Mouse (Mus musculus) retina, embryonic 14.5 days (tissue): ENCODE measurements around the gene Lmln.
"Not testable (repeated sequence)": the region's sequence is repeated elsewhere in the genome, so short reads cannot be mapped to it uniquely, and the experiment has no call there.

Experiments
- DNase-seq: peaks from one replicate; pipeline ENCODE4 v3.0.0-alpha.2; 2015; ENCODE audit warnings: low spot score

Lmln gene

GRCm38 (mm10) chr16:33135167-33135566 lies 72.8 kb downstream of the Lmln start:
- DNase-seq, result peak; percentile 47

DNA sequence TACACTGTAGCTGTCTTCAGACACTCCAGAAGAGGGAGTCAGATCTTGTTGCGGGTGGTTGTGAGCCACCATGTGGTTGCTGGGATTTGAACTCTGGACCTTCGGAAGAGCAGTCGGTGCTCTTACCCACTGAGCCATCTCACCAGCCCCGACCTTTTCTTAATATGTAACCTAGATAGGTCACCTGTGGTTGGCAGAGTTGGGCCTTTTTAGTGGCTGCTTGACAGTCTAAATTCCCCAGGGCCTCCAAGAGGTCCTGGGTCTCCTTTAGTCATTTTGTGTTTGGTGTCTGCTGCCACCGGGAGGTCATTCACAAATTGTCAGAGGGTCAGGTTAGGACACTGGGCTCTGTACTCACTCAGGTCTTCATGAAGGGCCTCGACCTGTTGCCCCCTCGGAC lies 76.7 kb downstream of the Lmln start:
- DNase-seq, result not testable (repeated sequence)

- no peak for DNase-seq
Observed at GRCm38 (mm10) chr16:33141758-33142280, 79.5 kb downstream of the Lmln start.

DNA sequence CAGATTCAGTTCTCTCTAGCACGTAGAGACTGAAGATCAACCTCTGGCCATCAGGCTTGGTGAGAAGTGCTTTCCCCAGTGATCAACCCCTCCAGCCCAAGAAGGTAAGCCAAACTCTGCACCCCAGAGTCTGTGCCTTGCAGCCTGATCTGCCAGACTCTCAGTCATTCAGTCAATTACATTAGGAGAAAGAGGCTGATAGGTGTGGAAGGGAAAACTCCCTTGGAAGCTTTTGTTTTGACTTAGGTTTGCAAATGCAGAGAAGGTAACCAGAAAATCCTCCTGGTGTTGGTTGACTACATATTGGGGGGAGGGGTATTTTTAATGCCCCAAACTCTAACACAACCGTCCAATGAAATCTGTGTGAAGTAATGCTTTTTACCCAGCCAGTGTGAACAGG lies 81.1 kb downstream of the Lmln start:
- no peak for DNase-seq

DNA sequence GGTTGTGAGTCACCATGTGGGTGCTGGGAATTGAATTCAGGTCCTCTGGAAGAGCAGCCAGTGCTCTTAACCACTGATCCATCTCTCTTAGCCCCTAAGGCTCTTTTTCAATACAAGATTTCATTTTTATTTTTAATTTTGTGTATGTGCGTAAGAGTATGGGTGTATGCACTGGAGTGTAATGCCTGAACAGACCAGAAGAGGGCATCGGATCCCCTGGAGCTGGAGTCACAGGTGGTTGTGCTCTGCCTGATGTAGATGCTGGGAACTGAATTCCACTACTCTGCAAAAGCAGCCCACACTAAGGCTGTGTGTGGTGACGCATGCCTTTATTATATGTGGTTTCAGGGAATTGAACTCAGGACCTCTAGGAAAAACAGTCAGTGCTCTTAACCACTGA lies 83.9 kb downstream of the Lmln start:
- DNase-seq, result no peak

DNA sequence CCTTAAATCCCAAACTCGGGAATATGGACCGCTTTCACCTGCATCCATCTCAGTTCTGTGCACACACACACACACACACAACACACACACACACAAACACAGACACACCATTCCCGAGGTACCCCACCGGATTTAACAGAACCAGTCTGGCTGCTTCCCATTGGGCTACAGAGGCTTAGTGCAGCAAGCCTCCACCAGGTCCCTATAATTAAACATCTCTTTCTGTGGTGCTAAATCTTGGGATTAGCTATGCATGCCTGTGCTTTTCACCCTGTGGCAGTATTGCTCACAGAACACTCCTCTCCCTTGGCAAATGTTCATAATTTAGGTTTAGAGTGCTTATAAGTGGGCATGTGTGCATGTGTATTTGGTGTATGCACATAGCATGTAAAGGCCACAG lies 85.8 kb downstream of the Lmln start:
- no peak for DNase-seq

- DNase-seq, result not testable (repeated sequence)
Observed at GRCm38 (mm10) chr16:33150875-33151274, 88.6 kb downstream of the Lmln start.

DNA sequence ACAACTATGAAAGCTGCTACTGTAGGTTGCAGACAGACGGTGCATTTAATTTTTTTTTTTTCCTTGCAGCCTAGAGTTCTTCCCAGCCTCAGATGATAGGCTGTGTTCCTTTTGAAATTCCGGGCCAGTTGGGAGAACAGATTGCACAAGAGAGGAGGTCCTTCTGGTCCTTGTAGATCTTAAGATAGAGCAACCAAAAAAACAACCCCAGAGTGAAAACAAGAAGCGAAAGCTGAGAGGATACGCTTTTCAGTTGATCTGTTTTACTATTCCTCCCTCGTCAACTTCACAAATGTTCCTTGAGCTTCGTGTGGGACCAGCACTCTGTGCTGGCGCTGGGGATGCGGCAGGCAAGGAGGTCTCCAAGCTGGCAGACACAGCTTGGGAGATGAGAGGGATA lies 89.2 kb downstream of the Lmln start:
- DNase-seq, result no peak

GRCm38 (mm10) chr16:33154992-33155391 lies 92.7 kb downstream of the Lmln start:
- DNase-seq, result peak; percentile 56

DNA sequence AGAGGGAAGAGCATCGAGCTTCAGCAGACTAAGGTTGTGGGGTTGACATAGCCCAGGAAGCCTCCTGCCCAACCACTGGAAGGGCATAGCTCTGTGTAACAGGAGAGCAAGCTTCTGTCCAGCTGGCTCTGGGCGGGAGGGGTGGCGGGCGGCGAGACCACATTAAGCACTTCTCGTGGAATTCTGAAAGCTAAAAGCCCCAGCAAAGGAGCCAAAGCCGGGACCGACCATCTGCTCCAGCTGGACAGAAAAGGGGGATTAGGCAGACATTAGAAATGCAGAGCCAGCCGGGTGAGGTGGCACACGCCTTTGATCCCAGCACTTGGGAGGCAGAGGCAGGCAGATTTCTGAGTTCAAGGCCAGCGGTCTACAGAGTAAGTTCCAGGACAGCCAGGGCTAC lies 95.7 kb downstream of the Lmln start:
- DNase-seq, result peak; percentile 9

GRCm38 (mm10) chr16:33158590-33159071 lies 96.3 kb downstream of the Lmln start:
- DNase-seq, result no peak

GRCm38 (mm10) chr16:33159363-33159762 lies 97.0 kb downstream of the Lmln start:
- no peak for DNase-seq

- no peak for DNase-seq
Observed at GRCm38 (mm10) chr16:33163330-33164090, 101.2 kb downstream of the Lmln start.

DNA sequence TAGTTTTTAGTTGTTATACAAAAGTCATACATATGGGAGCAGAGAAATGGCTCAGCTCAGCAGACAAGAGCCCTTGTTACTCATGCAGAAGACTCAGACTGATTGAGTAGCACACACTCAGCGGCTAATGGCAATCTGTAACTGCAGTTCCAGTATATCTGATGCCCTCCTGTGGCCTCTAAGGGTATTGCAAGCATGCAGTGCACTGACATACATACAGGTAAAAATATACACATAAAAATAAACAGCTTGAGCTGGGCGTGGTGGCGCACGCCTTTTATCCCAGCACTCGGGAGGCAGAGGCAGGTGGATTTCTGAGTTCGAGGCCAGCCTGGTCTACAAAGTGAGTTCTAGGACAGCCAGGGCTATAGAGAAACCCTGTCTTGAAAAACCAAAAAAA lies 104.0 kb downstream of the Lmln start:
- peak; percentile 67 for DNase-seq

GRCm38 (mm10) chr16:33167537-33167936 lies 105.2 kb downstream of the Lmln start:
- no peak for DNase-seq

GRCm38 (mm10) chr16:33169471-33170034 lies 107.2 kb downstream of the Lmln start:
- no peak for DNase-seq

GRCm38 (mm10) chr16:33170716-33171587 lies 108.6 kb downstream of the Lmln start:
- DNase-seq, result no peak

DNA sequence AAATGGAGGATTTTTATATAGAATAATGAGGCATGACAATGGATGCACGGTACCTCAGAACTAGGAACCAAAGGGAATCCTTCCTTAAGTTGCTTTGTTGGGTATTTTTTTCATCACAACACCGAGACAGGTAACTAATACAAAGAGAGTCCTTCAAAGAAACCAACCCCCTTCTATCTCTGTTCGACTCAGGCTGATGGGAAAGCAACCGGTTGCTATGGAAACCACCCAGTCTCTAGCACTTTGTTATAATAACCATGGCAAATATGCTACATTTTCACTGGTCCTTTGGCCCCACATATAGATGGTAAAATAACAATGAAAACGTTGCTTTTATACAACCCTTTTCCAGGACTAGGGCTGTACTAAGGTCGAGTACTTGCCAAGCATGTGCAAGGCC lies 109.5 kb downstream of the Lmln start:
- no peak for DNase-seq

GRCm38 (mm10) chr16:33173151-33173550 lies 110.8 kb downstream of the Lmln start:
- DNase-seq, result no peak

DNA sequence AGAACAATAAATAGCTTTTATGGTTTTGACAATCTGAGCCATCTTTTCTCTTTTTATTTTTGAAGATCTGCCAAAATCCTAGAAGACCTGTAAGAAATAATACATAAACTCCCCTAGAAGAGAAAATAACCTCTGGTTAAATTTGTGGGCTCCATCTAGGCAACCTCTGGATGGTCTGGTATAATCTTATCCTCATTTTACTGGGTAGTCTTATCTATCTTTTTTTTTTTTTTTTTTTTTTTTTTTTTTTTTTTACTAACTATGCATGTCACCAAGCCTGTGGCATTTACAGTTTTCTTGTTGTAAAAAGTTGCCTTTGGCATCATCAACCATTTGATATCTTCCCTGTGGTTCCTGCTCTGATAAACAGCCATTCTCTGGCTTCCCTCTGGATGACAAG lies 112.4 kb downstream of the Lmln start:
- no peak for DNase-seq

DNA sequence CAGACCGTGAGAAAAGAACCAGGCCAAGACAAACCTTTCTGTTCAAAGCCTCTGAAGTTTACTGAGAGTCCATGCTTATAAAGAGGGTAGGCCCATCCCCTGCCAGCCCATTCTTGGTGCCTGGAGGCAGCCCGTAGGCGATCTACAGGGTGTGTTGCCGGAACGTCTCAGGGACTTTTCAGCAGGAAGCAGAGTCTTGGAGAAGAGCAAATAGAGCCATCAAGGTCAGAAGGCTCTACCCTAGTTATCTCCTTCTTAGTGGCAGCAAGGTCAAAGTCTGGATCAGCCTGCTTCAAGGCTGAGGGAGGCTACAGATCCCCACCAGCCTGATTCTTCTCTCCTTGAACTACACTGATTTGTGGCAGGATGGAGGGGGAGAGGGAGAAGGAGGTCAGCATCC lies 114.5 kb downstream of the Lmln start:
- not testable (repeated sequence) for DNase-seq
